Mouse (Mus musculus) lung, postnatal 14 days (tissue): ENCODE results near the gene Dnmt3a.
A peak's percentile ranks its signal among the peaks of the same experiment; 100 is the strongest.

ENCODE experiments used
- DNase-seq: peaks from one replicate; pipeline ENCODE4 v3.0.0; 2021

Gene Dnmt3a

GRCm38 (mm10) chr12:3787541-3787940, 18.3 kb upstream of the Dnmt3a start:
- DNase-seq: no peak

- peak; percentile 27 for DNase-seq
Measured at GRCm38 (mm10) chr12:3788421-3789051, 17.3 kb upstream of the Dnmt3a start.

- no peak for DNase-seq
Measured at GRCm38 (mm10) chr12:3789626-3790185, 16.1 kb upstream of the Dnmt3a start.

DNA sequence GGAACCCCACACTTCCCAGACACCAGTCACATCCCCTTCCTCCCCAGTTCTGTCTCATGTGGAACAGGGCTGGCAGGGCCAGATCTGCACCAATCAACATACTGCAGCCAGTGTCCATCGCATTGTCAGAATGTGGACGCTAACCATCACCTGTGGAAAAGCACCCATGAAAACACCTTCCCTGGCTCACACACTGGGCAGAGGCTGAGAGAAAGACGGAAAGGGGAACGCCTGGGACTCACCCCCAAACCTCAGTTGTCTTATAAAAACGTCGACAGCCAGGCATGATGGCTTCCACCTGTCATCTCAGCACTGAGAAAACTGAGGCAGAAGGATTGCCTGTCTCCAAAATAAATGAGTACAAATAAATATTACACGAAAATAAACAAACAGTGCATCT, 14.6 kb upstream of the Dnmt3a start:
- DNase-seq: no peak

DNA sequence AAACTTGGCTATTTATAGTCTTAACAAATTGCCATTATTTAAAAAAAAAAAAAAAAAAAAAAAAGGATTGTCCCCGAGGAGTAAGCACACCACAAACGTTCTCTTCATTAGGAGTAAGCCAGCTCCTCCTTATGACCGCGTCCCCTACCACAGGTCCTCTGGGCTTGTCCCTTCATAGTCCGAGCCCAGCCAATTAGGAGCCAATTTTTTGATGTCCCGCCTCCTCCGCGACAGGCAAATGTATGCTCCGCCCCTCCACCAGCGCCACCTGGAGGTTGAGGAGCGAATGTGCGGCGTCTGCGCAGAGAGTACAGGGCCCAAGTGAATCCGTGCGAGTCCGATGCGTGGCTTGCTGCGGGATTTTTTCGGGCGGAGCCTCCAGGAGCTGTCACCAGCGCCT, 14.1 kb upstream of the Dnmt3a start:
- peak; percentile 97 for DNase-seq

- no peak for DNase-seq
Measured at GRCm38 (mm10) chr12:3792248-3792647, 13.6 kb upstream of the Dnmt3a start.

DNA sequence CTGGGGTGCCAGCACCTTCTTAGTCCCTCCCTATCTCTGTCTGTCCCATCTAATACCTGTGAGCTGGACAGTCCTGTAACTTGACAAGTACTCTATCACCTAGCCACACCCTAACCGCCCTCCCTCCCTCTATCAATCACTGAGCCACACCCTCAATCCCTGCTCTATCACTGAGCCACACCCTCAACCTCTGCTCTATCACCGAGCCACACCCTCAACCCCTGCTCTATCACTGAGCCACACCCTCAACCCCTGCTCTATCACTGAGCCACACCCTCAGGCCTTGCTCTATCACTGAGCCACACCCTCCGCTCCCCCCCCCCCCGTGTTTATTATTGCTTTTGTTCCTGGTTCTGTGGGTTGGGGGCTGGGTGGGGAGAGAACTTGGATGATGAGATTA, 10.2 kb upstream of the Dnmt3a start:
- DNase-seq: no peak

GRCm38 (mm10) chr12:3799551-3799950, 6.3 kb upstream of the Dnmt3a start:
- no peak for DNase-seq

GRCm38 (mm10) chr12:3806271-3806684, 471 bp downstream of the Dnmt3a start:
- DNase-seq: peak; percentile 89

- peak; percentile 76 for DNase-seq
Measured at GRCm38 (mm10) chr12:3806703-3807547, 1.1 kb downstream of the Dnmt3a start.

DNA sequence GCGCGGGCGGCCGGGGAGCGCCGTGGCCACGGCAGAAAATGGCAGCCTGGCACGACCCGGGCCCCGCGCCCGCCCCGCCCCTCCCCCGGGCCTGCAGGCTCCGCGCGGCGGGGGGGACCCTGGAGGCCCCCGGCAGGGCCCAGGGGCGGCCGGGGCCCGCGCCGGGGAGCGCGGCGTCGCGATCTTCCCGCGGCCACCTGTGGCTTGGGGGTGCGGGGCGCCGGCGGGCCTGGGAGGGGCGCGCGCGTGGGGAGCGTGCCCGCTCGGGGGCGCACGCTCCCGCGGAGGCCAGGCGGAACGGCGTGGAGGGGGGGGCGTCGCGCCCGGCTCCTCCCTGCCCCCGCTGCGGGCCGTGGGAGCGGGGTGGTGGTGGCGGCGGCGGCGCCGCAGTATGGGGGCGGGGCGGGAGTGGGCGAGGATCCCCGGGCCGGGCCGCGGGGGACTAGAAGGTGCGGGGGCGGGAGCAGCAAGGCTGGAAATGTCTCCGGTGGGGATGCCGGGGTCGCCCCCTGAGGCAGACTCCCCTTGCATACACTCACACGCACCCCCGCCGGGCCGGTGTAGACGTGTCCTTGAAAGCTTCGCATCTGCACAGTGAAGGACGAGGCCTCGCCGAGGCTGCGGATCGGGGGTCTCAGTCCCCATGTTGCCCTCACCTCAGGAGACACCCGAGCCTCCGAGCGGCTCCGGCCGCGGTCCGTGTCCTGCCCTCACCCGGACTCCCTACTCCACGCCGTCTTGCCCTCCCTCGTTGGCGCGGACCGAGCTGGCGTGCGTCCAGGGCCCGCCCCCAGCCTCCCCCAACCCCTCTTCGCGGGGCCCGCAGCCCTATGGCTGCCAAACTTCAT, 2.0 kb downstream of the Dnmt3a start:
- DNase-seq: peak; percentile 65

DNA sequence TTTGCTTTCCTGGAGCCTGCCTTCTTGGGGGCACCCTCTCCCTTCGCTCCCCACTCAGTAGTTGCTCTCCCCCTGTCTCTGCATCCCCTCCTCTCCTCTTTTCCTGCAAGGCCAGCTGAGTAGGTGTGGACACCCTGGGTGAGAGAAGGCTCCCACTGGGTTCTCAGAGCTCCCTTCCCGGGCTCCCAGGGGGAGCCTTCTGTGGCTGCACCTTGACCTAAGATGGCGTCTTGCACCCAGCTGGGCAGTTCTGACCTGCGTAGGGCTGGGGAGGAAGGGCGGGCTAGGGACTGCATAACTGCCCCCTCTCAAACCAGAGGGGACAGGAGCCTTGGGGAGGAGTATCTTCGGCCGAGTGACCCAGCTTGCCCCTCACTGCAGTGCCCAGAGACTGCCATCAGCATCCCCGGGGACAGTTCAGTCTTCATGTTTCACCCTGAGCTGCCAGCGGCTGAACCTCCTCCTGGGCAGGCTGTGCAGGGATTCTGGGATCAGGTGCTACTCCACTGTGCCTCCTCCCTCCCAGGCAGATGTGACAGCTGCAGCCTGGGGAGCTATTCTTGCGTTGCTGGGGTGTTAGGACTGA, 2.7 kb downstream of the Dnmt3a start:
- DNase-seq: no peak

GRCm38 (mm10) chr12:3809520-3810180, 3.8 kb downstream of the Dnmt3a start:
- no peak for DNase-seq

DNA sequence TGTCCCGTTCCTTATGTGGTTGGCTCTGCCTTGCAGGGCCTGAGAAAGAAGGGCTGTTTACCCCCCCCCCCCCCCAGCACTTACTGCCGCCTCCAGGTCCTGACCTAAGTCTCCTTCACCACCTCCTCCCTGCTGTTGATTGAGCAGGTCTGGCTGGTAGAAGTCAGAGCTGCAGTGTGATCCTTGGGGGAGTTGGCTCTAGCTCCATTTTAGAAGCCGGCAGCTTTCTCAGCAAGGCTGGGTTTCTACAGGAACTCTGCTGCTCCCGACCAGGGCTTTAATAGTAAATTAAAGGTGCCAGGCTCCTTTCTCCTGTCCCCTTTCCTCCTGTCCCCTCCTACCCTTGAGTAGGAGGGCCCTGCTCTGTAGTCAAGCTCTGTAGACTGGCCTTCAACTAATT, 4.6 kb downstream of the Dnmt3a start:
- DNase-seq: no peak

DNA sequence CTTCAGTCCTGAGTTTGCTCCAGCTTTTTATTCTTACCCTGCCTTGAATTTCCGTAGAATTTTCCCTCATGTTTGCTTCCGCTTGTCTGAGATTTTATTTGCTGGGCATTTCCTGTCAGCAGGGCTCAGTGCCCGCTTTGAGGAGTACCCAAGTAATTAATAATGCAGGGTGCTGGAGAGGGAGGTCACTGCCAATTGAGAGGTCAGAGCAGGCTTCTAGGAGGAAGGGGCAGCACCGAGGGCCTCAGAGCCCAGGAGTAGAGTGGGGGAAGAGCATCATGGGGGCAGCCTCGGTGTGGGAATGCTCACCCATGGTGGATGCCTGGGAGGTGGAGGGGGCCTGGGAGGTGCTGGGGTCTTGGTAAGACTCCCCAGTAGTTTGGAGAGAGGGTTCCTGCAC, 5.8 kb downstream of the Dnmt3a start:
- no peak for DNase-seq

- DNase-seq: no peak
Measured at GRCm38 (mm10) chr12:3812251-3812650, 6.4 kb downstream of the Dnmt3a start.

- no peak for DNase-seq
Measured at GRCm38 (mm10) chr12:3813138-3813537, 7.3 kb downstream of the Dnmt3a start.

GRCm38 (mm10) chr12:3815386-3815785, 9.6 kb downstream of the Dnmt3a start:
- DNase-seq: no peak

DNA sequence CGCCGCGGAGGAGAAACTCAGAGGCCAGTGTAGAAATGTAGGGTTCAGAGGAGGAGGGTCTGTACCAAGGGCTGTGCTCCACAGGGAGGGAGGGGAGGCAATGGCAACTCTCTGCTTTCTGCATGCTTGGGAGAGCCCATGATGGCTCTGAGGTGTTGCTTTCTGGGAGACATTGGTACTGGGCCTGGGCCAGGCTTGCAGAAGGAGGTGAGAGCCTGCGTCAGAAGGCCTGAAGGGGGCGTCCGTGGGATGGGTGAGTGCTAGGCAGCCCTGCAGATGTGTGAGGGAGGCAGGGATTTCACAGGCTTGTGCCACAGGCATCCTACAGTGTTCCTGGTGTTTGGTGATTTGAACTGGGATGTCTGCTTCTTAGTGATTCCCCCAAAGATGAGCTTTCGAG, 11.2 kb downstream of the Dnmt3a start:
- no peak for DNase-seq

DNA sequence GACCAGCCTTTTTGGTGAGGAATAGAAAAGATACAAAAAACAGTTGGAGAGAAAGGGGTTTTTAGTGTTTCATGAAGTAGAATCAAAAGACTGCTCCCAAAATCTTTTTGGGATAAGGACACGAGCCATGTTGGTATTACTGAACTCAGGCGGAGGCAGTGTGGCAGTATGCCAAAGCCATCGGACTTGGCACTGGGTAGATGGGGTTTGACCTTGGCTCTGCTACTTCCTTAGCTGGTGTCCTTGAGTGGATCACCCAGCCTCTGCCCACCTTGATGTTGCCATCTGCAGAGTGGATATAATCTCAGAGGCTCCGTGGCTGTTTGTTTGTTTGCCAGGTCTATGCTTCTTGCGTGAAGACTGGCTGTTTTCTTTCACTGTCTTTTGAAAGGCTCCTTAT, 11.8 kb downstream of the Dnmt3a start:
- no peak for DNase-seq

DNA sequence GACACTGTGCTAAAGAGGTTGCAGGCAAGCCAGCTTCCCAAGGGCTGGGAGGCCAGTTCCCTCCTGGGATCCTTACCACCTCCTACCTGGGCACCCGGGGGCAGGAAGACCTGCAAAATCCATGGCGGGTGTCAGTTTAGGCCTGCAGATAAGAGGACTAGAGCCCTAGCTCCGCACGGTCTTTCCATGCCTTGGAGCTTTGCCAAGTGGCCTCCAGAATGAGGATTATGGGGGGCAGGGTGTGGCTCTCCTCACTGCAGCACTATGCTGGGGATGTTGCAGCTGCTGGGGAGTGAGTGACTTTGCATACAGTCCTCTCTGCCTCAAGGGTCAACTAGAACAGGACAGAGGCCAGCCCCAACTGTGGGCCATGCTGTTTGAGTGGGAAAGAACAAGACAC, 14.1 kb downstream of the Dnmt3a start:
- DNase-seq: no peak

- no peak for DNase-seq
Measured at GRCm38 (mm10) chr12:3823408-3823807, 17.6 kb downstream of the Dnmt3a start.
